ENCODE assay signal across 24 mouse cellular contexts in the genomic region with DNA sequence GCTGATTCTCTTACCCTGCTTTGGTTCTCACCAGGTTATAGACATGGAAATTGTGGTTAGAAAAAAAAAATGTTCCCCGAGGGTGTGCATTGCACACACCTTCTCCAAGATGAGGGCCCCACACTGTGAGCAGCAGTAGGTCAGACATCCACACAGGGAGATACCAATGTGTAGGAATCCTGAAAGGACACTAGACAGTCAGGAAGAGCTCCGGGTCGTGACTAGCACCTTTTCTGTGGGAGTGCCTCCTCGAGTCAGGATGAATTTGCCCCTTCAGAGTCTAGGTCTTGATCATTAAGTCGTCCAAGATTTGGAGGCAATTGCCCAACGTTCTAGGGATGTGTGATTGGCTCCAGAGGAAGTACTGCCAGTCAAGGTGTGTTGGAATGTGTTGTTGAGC. TPM values are rescaled to one million over a fixed set of nuclear protein-coding genes. Genes with fewer than 3 reads are reported as not detected.
DNase-seq lines count a peak whose midpoint lies in the region; ATAC-seq and TF ChIP-seq lines count a peak whose summit lies in the region.
"Had no signal": no experiment of that assay in that cellular context is flagged by ENCODE, and none has a peak within 500 bp of the region (broad histone marks: within the 10 kb centered on the region; RNA-seq: fewer than 3 reads in every experiment).

No protein-coding gene starts in this region.

- WGBS in heart, embryonic 10.5 days: 54% methylated on average over 6 of the region's 6 CpGs
- WGBS in lung, postnatal 0 days: 59% methylated on average over 6 of the region's 6 CpGs
- 47% methylated on average over 6 of the region's 6 CpGs for WGBS in liver, embryonic 14.5 days (ENCODE audit: insufficient replicate concordance)

- TF ChIP-seq CTCF in lung, postnatal 0 days (IDR thresholded peaks at IDR 0.05): no peak
- no peak for TF ChIP-seq CTCF in liver, embryonic 14.5 days (IDR thresholded peaks at IDR 0.05; ENCODE audit: low read depth)

- H3K9me3 ChIP-seq in heart, embryonic 10.5 days: no peaks in the 10 kb centered on the region
- no peaks in the 10 kb centered on the region for H3K9me3 ChIP-seq in lung, postnatal 0 days (ENCODE audit: low read length)
- no peaks in the 10 kb centered on the region for H3K9me3 ChIP-seq in liver, embryonic 14.5 days (ENCODE audit: control insufficient read depth, low read length)
- H3K9me3 ChIP-seq: embryonic facial prominence, embryonic 12.5 days; heart, embryonic 12.5 days; midbrain, embryonic 13.5 days had no signal

- H3K9ac ChIP-seq in lung, postnatal 0 days (replicated peaks; ENCODE audit: low read depth): no peak overlapping the region
- peak overlapping the region; percentile 75 for H3K9ac ChIP-seq in liver, embryonic 14.5 days (replicated peaks)
- H3K9ac ChIP-seq: embryonic facial prominence, embryonic 12.5 days; midbrain, embryonic 13.5 days had no signal

- peak overlapping the region; percentile 23; the same call in 1 of the 2 replicates for H3K4me2 ChIP-seq in lung, postnatal 0 days (replicated peaks; ENCODE audit: low read depth, low read length)
- peak overlapping the region; percentile 80 for H3K4me2 ChIP-seq in liver, embryonic 14.5 days (ENCODE audit: low read depth)

- peaks cover 47% of the 10 kb centered on the region for H3K4me1 ChIP-seq in heart, embryonic 10.5 days
- H3K4me1 ChIP-seq in lung, postnatal 0 days (ENCODE audit: insufficient read depth, low read depth, low read length): peaks cover 18% of the 10 kb centered on the region; the same call in 1 of the 2 replicates
- H3K4me1 ChIP-seq in liver, embryonic 14.5 days (replicated peaks; ENCODE audit: control insufficient read depth in 2 of 2, insufficient read depth in 2 of 2, low read length in 1 of 2): peaks cover 64 to 70% of the 10 kb centered on the region in 2 experiments

- H3K4me3 ChIP-seq in heart, embryonic 10.5 days: no peak overlapping the region
- H3K4me3 ChIP-seq in lung, postnatal 0 days (ENCODE audit: low read depth, low read length): no peak overlapping the region
- peak overlapping the region; percentile 38 to 44; a peak in 2 of 4 replicates for H3K4me3 ChIP-seq in liver, embryonic 14.5 days (ENCODE audit: insufficient read depth in 1 of 2, low read depth in 2 of 2, low read length in 2 of 2)
- H3K4me3 ChIP-seq: embryonic facial prominence, embryonic 12.5 days; layer of hippocampus, adult 2 months; midbrain, embryonic 13.5 days had no signal

- no peak for DNase-seq in heart, embryonic 10.5 days (ENCODE audit: low spot score)
- no peak for DNase-seq in heart, adult 11 months
- no peak for DNase-seq in lung, postnatal 0 days (ENCODE audit: low spot score)
- no peak for DNase-seq in lung, postnatal 4 days
- no peak for DNase-seq in liver, embryonic 14.5 days (ENCODE audit: low read depth in 3 of 3, low spot score in 3 of 3)
- no peak for DNase-seq in gastrocnemius, postnatal 25 days
- no peak for DNase-seq in gastrocnemius, postnatal 4 days (ENCODE audit: low spot score in 2 of 2)
- DNase-seq in ovary, postnatal 14 days (ENCODE audit: low spot score): no peak
- DNase-seq: adrenal gland, postnatal 36 days; cerebellum, adult 2 months; heart, postnatal 36 days; left cerebral cortex, postnatal 4 days; lung, adult 2 months had no signal

- no peak for TF ChIP-seq EP300 in lung, postnatal 0 days (IDR thresholded peaks at IDR 0.05)
- TF ChIP-seq EP300 in liver, embryonic 14.5 days (IDR thresholded peaks at IDR 0.05; ENCODE audit: low read depth): no peak

- peaks cover 76% of the 10 kb centered on the region for H3K27me3 ChIP-seq in heart, embryonic 10.5 days (ENCODE audit: insufficient read depth, poor library complexity, severe bottlenecking)
- no peaks in the 10 kb centered on the region for H3K27me3 ChIP-seq in lung, postnatal 0 days (replicated peaks; ENCODE audit: insufficient read depth, low read length)
- no peaks in the 10 kb centered on the region; the same call in 1 of the 2 replicates for H3K27me3 ChIP-seq in liver, embryonic 14.5 days (ENCODE audit: control insufficient read depth, insufficient read depth, low read length)
- H3K27me3 ChIP-seq: Patski had no signal

- H3K36me3 ChIP-seq in heart, embryonic 10.5 days: no peaks in the 10 kb centered on the region
- H3K36me3 ChIP-seq in lung, postnatal 0 days (ENCODE audit: insufficient read depth, low read length): no peaks in the 10 kb centered on the region
- no peaks in the 10 kb centered on the region for H3K36me3 ChIP-seq in liver, embryonic 14.5 days (replicated peaks; ENCODE audit: control insufficient read depth, insufficient read depth, low read depth)
- H3K36me3 ChIP-seq: embryonic facial prominence, embryonic 12.5 days; heart, embryonic 12.5 days; midbrain, embryonic 13.5 days had no signal

- peak overlapping the region; percentile 75; the same call in 1 of the 2 replicates for H3K27ac ChIP-seq in heart, embryonic 10.5 days
- H3K27ac ChIP-seq in lung, postnatal 0 days (ENCODE audit: low read length): no peak overlapping the region
- H3K27ac ChIP-seq in liver, embryonic 14.5 days: peak overlapping the region; percentile 97
- H3K27ac ChIP-seq: embryonic facial prominence, embryonic 12.5 days; midbrain, embryonic 13.5 days had no signal

- no peak for ATAC-seq in lung, postnatal 0 days
- no peak for ATAC-seq in liver, embryonic 14.5 days (ENCODE audit: insufficient read depth)
- ATAC-seq: Patski had no signal

RNA-seq across cellular contexts. Expression of a gene that starts 6.9 kb away (rescaled TPM):
- polyA plus RNA-seq in heart, embryonic 10.5 days (2016; fragmentation: Nextera tagmentation; extraction: Ambion mirVana): 361 and 393 TPM in 2 replicates
- polyA plus RNA-seq in lung, postnatal 0 days (2015; fragmentation: Nextera tagmentation; extraction: Ambion mirVana): 836 and 858 TPM in 2 replicates
- polyA plus RNA-seq in liver, embryonic 14.5 days (2012; rRNA removed): 3,236 and 4,039 TPM in 2 replicates
- polyA plus RNA-seq in liver, embryonic 14.5 days (2014; fragmentation: Nextera tagmentation; extraction: Ambion mirVana): 5,334 and 6,015 TPM in 2 replicates
- 10 to 100 TPM; 63.7 to 91.7 TPM for total RNA-seq in gastrocnemius, postnatal 25 days (2021)
- total RNA-seq in gastrocnemius, postnatal 4 days (2021): 10 to 100 TPM; 42.4 to 49.1 TPM

RNA-seq across cellular contexts. Expression of a gene that starts 13.3 kb away (rescaled TPM):
- polyA plus RNA-seq in heart, embryonic 10.5 days (2016; fragmentation: Nextera tagmentation; extraction: Ambion mirVana): 86.3 and 113 TPM in 2 replicates
- 143 and 159 TPM in 2 replicates for polyA plus RNA-seq in lung, postnatal 0 days (2015; fragmentation: Nextera tagmentation; extraction: Ambion mirVana)
- polyA plus RNA-seq in liver, embryonic 14.5 days (2012; rRNA removed): 1,629 and 2,197 TPM in 2 replicates
- polyA plus RNA-seq in liver, embryonic 14.5 days (2014; fragmentation: Nextera tagmentation; extraction: Ambion mirVana): 1,576 and 1,601 TPM in 2 replicates
- total RNA-seq in gastrocnemius, postnatal 25 days (2021): 100 to 1,000 TPM in 1 of 2 experiments, 10 to 100 TPM in 1; 61.6 to 106 TPM
- 100 to 1,000 TPM in 1 of 2 experiments, 10 to 100 TPM in 1; 83.6 to 103 TPM for total RNA-seq in gastrocnemius, postnatal 4 days (2021)
- total RNA-seq: neutrophil, adult 5-6 weeks had no signal

RNA-seq across cellular contexts. Expression of a gene that starts 28.6 kb away (rescaled TPM):
- polyA plus RNA-seq in heart, embryonic 10.5 days (2016; fragmentation: Nextera tagmentation; extraction: Ambion mirVana): 98.2 and 118 TPM in 2 replicates
- 26.7 and 27.1 TPM in 2 replicates for polyA plus RNA-seq in lung, postnatal 0 days (2015; fragmentation: Nextera tagmentation; extraction: Ambion mirVana)
- 23.2 and 28.2 TPM in 2 replicates for polyA plus RNA-seq in liver, embryonic 14.5 days (2012; rRNA removed)
- 38.7 and 43.2 TPM in 2 replicates for polyA plus RNA-seq in liver, embryonic 14.5 days (2014; fragmentation: Nextera tagmentation; extraction: Ambion mirVana)
- total RNA-seq in gastrocnemius, postnatal 25 days (2021): 10 to 100 TPM in 1 of 2 experiments, 1 to 10 TPM in 1; 9.8 to 10.1 TPM
- 10 to 100 TPM; 26.7 to 32.9 TPM for total RNA-seq in gastrocnemius, postnatal 4 days (2021)

RNA-seq across cellular contexts. Expression of a gene that starts 33.4 kb away (rescaled TPM):
- 10.6 and 15.7 TPM in 2 replicates for polyA plus RNA-seq in heart, embryonic 10.5 days (2016; fragmentation: Nextera tagmentation; extraction: Ambion mirVana)
- 2.6 TPM in 2 replicates for polyA plus RNA-seq in lung, postnatal 0 days (2015; fragmentation: Nextera tagmentation; extraction: Ambion mirVana)
- 0.10 and 0.30 TPM in 2 replicates for polyA plus RNA-seq in liver, embryonic 14.5 days (2012; rRNA removed)
- 0.61 TPM in 1 of 2 replicates, not detected in the other for polyA plus RNA-seq in liver, embryonic 14.5 days (2014; fragmentation: Nextera tagmentation; extraction: Ambion mirVana)
- 1 to 10 TPM; 5.0 to 5.1 TPM for total RNA-seq in gastrocnemius, postnatal 25 days (2021)
- total RNA-seq in gastrocnemius, postnatal 4 days (2021): 10 to 100 TPM; 11.4 to 18.3 TPM
- total RNA-seq: common myeloid progenitor, adult 5-6 weeks; neutrophil, adult 5-6 weeks had no signal
- polyA plus RNA-seq: Patski had no signal

RNA-seq across cellular contexts. Expression of a gene that starts 48.8 kb away (rescaled TPM):
- polyA plus RNA-seq in heart, embryonic 10.5 days (2016; fragmentation: Nextera tagmentation; extraction: Ambion mirVana): not detected in 2 replicates
- polyA plus RNA-seq in lung, postnatal 0 days (2015; fragmentation: Nextera tagmentation; extraction: Ambion mirVana): not detected in 2 replicates
- polyA plus RNA-seq in liver, embryonic 14.5 days (2012; rRNA removed): 1.4 and 2.1 TPM in 2 replicates
- polyA plus RNA-seq in liver, embryonic 14.5 days (2014; fragmentation: Nextera tagmentation; extraction: Ambion mirVana): 1.7 and 1.8 TPM in 2 replicates
- not detected for total RNA-seq in gastrocnemius, postnatal 25 days (2021)
- total RNA-seq in gastrocnemius, postnatal 4 days (2021): not detected
- total RNA-seq: adrenal gland, postnatal 36 days; common myeloid progenitor, adult 5-6 weeks; gastrocnemius, adult 8-10 months; heart, postnatal 36 days; layer of hippocampus, adult 2 months; left cerebral cortex, adult 18-20 months; left cerebral cortex, postnatal 4 days; neutrophil, adult 5-6 weeks had no signal
- polyA plus RNA-seq: cerebellum, adult 2 months; embryonic facial prominence, embryonic 12.5 days; heart, embryonic 12.5 days; kidney, embryonic 16.5 days; midbrain, embryonic 13.5 days; Patski; small intestine, adult 2 months had no signal

Comparison
In these comparisons a context has a peak if more than half of its experiments do, and no peak if none do; other contexts are left out.
1. H3K4me3 ChIP-seq: peak in liver, embryonic 14.5 days (2 of 2); none in heart, embryonic 10.5 days (single experiment) and lung, postnatal 0 days (single experiment).